Mouse (Mus musculus) myocyte (in vitro differentiated cells): ENCODE data around the gene Syne2. TPM values are rescaled to one million over a fixed set of nuclear protein-coding genes. Genes with fewer than 3 reads are reported as not detected.

ENCODE experiments used
- H3K27me3 ChIP-seq: one replicate; pipeline ENCODE4 v1.6.1; 2011; ENCODE audit not compliant: control insufficient read depth, insufficient read depth, insufficient read length
- H3K36me3 ChIP-seq: one replicate; pipeline ENCODE4 v1.6.1; 2011; ENCODE audit not compliant: control insufficient read depth, insufficient read depth
- H3K4me2 ChIP-seq: one replicate; pipeline ENCODE4 v1.6.1; 2011; ENCODE audit warnings: low read depth, control low read depth
- H3K4me3 ChIP-seq: one replicate; pipeline ENCODE4 v1.5.1; 2011; ENCODE audit warnings: mild to moderate bottlenecking, control low read depth, moderate library complexity
- H3K79me2 ChIP-seq: one replicate; pipeline ENCODE4 v1.6.1; 2011; ENCODE audit not compliant: control insufficient read depth, insufficient read depth
- H3ac ChIP-seq: one replicate; pipeline ENCODE4 v1.6.1; 2011; ENCODE audit not compliant: control insufficient read depth, insufficient read length
- CEBPB ChIP-seq: IDR thresholded peaks from 2 replicates; pipeline ENCODE4 v1.6.1; 2011; ENCODE audit warnings: mild to moderate bottlenecking, moderate library complexity; ENCODE audit not compliant: poor library complexity, insufficient read depth, severe bottlenecking
- E2F4 ChIP-seq: IDR thresholded peaks from one replicate; pipeline ENCODE4 v1.6.1; 2011; ENCODE audit warnings: mild to moderate bottlenecking, control low read depth, moderate library complexity; ENCODE audit not compliant: insufficient read depth
- MAX ChIP-seq: IDR thresholded peaks from one replicate; pipeline ENCODE4 v1.6.1; 2011; ENCODE audit warnings: low read depth, mild to moderate bottlenecking, control low read depth
- MYOD1 ChIP-seq, 3 experiments: IDR thresholded peaks; one replicate each; pipeline ENCODE4 v1.6.1; 2011; ENCODE audit warnings: control low read depth in 2 of 3, low read depth in 2 of 3, mild to moderate bottlenecking in 2 of 3, moderate library complexity in 1 of 3; ENCODE audit not compliant: insufficient read length in 2 of 3, control insufficient read depth in 1 of 3
- MYOG ChIP-seq, 3 experiments: IDR thresholded peaks; one replicate each; pipeline ENCODE4 v1.6.1; 2011; ENCODE audit warnings: control low read depth in 2 of 3, low read depth in 2 of 3, mild to moderate bottlenecking in 2 of 3; ENCODE audit not compliant: insufficient read length in 2 of 3, control insufficient read depth in 1 of 3, insufficient read depth in 1 of 3
- POLR2A ChIP-seq: IDR thresholded peaks from one replicate; pipeline ENCODE4 v1.6.1; 2011; ENCODE audit warnings: low read depth, mild to moderate bottlenecking, control low read depth, moderate library complexity; ENCODE audit not compliant: insufficient read length
- POLR2AphosphoS2 ChIP-seq: IDR thresholded peaks from one replicate; pipeline ENCODE4 v1.6.1; 2011; ENCODE audit warnings: low read depth, control low read depth; ENCODE audit not compliant: insufficient read length
- REST ChIP-seq: IDR thresholded peaks from one replicate; pipeline ENCODE4 v1.6.1; 2011; ENCODE audit warnings: mild to moderate bottlenecking, control low read depth, moderate library complexity; ENCODE audit not compliant: insufficient read depth, insufficient read length
- SRF ChIP-seq: IDR thresholded peaks from one replicate; pipeline ENCODE4 v1.6.1; 2011; ENCODE audit warnings: low read depth; ENCODE audit not compliant: control insufficient read depth, insufficient read length
- TCF12 ChIP-seq: IDR thresholded peaks from one replicate; pipeline ENCODE4 v1.6.1; 2011; ENCODE audit warnings: mild to moderate bottlenecking, control low read depth; ENCODE audit not compliant: poor library complexity, insufficient read depth, severe bottlenecking
- TCF3 ChIP-seq: IDR thresholded peaks from one replicate; pipeline ENCODE4 v1.6.1; 2011; ENCODE audit warnings: low read depth, control low read depth; ENCODE audit not compliant: insufficient read length
- USF1 ChIP-seq: IDR thresholded peaks from one replicate; pipeline ENCODE4 v1.6.1; 2011; ENCODE audit warnings: low read depth, mild to moderate bottlenecking, control low read depth, moderate library complexity
- polyA plus RNA-seq: library from polyadenylated mRNA; unstranded; fragments of >200 nt; fragmentation: generic; extraction: Trizol; gene quantifications from one replicate; pipeline ENCODE4 v1.2.1, GENCODE M21; 2012; ENCODE audit warnings: missing spikeins

Syne2 gene
- polyA plus RNA-seq, 1 experiment = 3.7 TPM

GRCm38 (mm10) chr12:75879636-75880317 is 61.8 kb downstream of the Syne2 start:
- TF ChIP-seq TCF12 (no peak), USF1 (no peak), MAX (no peak), REST (no peak), E2F4 (no peak), MYOD1 (IDR thresholded peaks at IDR 0.05; ENCODE audit: control insufficient read depth in 1 of 3, insufficient read length in 2 of 3, low read depth in 2 of 3) (no peak), TCF3 (no peak), SRF (no peak), POLR2A (no peak), CEBPB (no peak), MYOG (IDR thresholded peaks at IDR 0.05; ENCODE audit: control insufficient read depth in 1 of 3, insufficient read depth in 1 of 3, insufficient read length in 2 of 3, low read depth in 2 of 3) (no peak)
- Histone ChIP-seq H3ac (no peak overlapping the region), H3K36me3 (peaks cover 4% of the 10 kb centered on the region), H3K79me2 (no peaks in the 10 kb centered on the region), H3K27me3 (no peaks in the 10 kb centered on the region), H3K4me2 (no peak overlapping the region), H3K4me3 (no peak overlapping the region)

- no peak overlapping the region for H3K4me3 ChIP-seq
- H3ac ChIP-seq = no peak overlapping the region
- H3K36me3 ChIP-seq = peaks cover 4% of the 10 kb centered on the region
- H3K4me2 ChIP-seq = no peak overlapping the region
- no peaks in the 10 kb centered on the region for H3K79me2 ChIP-seq
- no peak for TF ChIP-seq POLR2A
- TF ChIP-seq MAX = no peak
- no peak for TF ChIP-seq USF1
- no peak for TF ChIP-seq POLR2AphosphoS2
- TF ChIP-seq TCF12 = no peak
- TF ChIP-seq SRF = no peak
- no peak for TF ChIP-seq REST
- no peak for TF ChIP-seq E2F4
- TF ChIP-seq MYOD1 (IDR thresholded peaks at IDR 0.05; ENCODE audit: control insufficient read depth in 1 of 3, insufficient read length in 2 of 3, low read depth in 2 of 3) = no peak
- TF ChIP-seq MYOG (IDR thresholded peaks at IDR 0.05; ENCODE audit: control insufficient read depth in 1 of 3, insufficient read depth in 1 of 3, insufficient read length in 2 of 3, low read depth in 2 of 3) = no peak
- no peak for TF ChIP-seq TCF3
- TF ChIP-seq CEBPB = no peak
- H3K27me3 ChIP-seq = no peaks in the 10 kb centered on the region
These were observed 63.6 kb downstream of the Syne2 start for GRCm38 (mm10) chr12:75881554-75881953.

DNA sequence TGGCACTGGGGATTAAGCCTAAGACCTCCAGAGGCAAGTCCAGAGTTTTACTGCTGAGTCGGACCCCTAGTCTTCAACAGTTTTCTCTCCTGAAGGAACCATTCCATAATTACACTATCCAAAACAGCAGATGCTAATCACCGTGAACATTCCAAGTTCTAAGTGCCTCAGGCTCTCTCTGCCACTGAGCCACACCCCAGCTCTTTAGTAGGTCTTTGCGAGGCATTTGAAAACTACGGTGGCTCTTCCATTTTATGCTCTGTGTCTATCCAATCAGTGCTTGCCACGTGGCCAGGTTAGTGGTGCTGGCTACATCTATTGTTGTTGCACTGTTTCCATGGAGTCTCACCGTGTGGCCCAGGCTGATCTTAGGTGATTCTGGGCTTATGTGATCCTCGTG is 68.2 kb downstream of the Syne2 start:
- no peak overlapping the region for H3K4me2 ChIP-seq
- no peaks in the 10 kb centered on the region for H3K27me3 ChIP-seq
- H3K79me2 ChIP-seq = no peaks in the 10 kb centered on the region
- no peak overlapping the region for H3K4me3 ChIP-seq
- no peak for TF ChIP-seq POLR2AphosphoS2
- TF ChIP-seq E2F4 = no peak
- no peak for TF ChIP-seq SRF
- no peak for TF ChIP-seq USF1
- no peak overlapping the region for H3ac ChIP-seq
- peaks cover under 1% of the 10 kb centered on the region for H3K36me3 ChIP-seq

DNA sequence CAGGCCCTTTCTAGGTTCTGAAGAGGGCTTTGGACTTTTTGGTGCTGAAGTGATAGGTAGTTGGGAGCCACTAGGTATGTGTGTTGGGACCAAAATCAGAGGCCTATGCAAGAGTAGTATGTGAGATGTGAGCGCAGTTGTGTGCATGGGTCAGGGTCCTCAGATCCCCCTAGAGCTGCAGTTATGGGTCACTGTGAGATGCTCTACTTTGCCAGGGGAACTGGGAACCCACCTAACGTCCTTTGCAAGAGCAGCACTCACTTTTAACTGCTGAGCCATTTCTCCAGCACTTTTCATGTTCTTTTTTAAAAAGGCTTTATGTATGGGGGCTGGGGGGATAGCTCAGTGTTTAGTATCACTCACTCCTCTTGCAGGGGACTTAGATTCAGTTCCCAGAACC is 69.0 kb downstream of the Syne2 start:
- Histone ChIP-seq H3ac (no peak overlapping the region), H3K79me2 (no peaks in the 10 kb centered on the region), H3K4me3 (no peak overlapping the region), H3K27me3 (no peaks in the 10 kb centered on the region), H3K4me2 (no peak overlapping the region), H3K36me3 (no peaks in the 10 kb centered on the region)
- TF ChIP-seq USF1 (no peak), MYOG (IDR thresholded peaks at IDR 0.05; ENCODE audit: control insufficient read depth in 1 of 3, insufficient read depth in 1 of 3, insufficient read length in 2 of 3, low read depth in 2 of 3) (no peak), POLR2AphosphoS2 (no peak), MAX (no peak), TCF12 (no peak), MYOD1 (IDR thresholded peaks at IDR 0.05; ENCODE audit: control insufficient read depth in 1 of 3, insufficient read length in 2 of 3, low read depth in 2 of 3) (no peak), SRF (no peak), REST (no peak), E2F4 (no peak), TCF3 (no peak), CEBPB (no peak), POLR2A (no peak)

- no peak overlapping the region for H3ac ChIP-seq
- H3K4me2 ChIP-seq = no peak overlapping the region
- no peak for TF ChIP-seq MYOD1 (IDR thresholded peaks at IDR 0.05; ENCODE audit: control insufficient read depth in 1 of 3, insufficient read length in 2 of 3, low read depth in 2 of 3)
- TF ChIP-seq POLR2AphosphoS2 = no peak
- TF ChIP-seq TCF3 = no peak
- TF ChIP-seq TCF12 = no peak
- no peak for TF ChIP-seq USF1
- H3K4me3 ChIP-seq = no peak overlapping the region
- H3K79me2 ChIP-seq = no peaks in the 10 kb centered on the region
- H3K36me3 ChIP-seq = no peaks in the 10 kb centered on the region
- H3K27me3 ChIP-seq = no peaks in the 10 kb centered on the region
These were observed 70.8 kb downstream of the Syne2 start for GRCm38 (mm10) chr12:75888721-75889120.
